Mouse (Mus musculus): ENCODE measurements at regions not wholly inside any gene's neighbourhood (a gene's known extent, or its start where the extent isn't known, plus 50 kb on each side); places are given as distances from the start of the nearest gene placed in this dataset.

GRCm38 (mm10) chr10:96460617-96461338 lies 156.0 kb upstream of the Btg1 start:
- no peaks in the 10 kb centered on the region for H3K36me3 ChIP-seq
- no peaks in the 10 kb centered on the region for H3K9me3 ChIP-seq
- no peaks in the 10 kb centered on the region for H3K27me3 ChIP-seq
- no peaks in the 10 kb centered on the region for H3K4me1 ChIP-seq
- no peak for ATAC-seq (ENCODE audit: borderline replicate concordance, extremely low read depth, low FRiP score, low TSS enrichment)
- no peak overlapping the region for H3K9ac ChIP-seq
- H3K4me2 ChIP-seq: no peak overlapping the region
- no peak overlapping the region for H3K4me3 ChIP-seq
- H3K27ac ChIP-seq: no peak overlapping the region
- WGBS: 60% methylated on average over 10 of the region's 10 CpGs

- no peak overlapping the region for H3K9ac ChIP-seq
- 84% methylated on average over 6 of the region's 6 CpGs for WGBS
- H3K27ac ChIP-seq: no peak overlapping the region
- no peak overlapping the region for H3K4me2 ChIP-seq
- no peaks in the 10 kb centered on the region for H3K9me3 ChIP-seq
- no peak for ATAC-seq (ENCODE audit: borderline replicate concordance, extremely low read depth, low FRiP score, low TSS enrichment)
- H3K27me3 ChIP-seq: no peaks in the 10 kb centered on the region
- H3K4me3 ChIP-seq: no peak overlapping the region
- no peaks in the 10 kb centered on the region for H3K4me1 ChIP-seq
- no peaks in the 10 kb centered on the region for H3K36me3 ChIP-seq
Measured at GRCm38 (mm10) chr10:96465967-96466366, 150.8 kb upstream of the Btg1 start.

GRCm38 (mm10) chr10:96466845-96467244 lies 150.0 kb upstream of the Btg1 start:
- Histone ChIP-seq H3K4me2 (no peak overlapping the region), H3K9ac (no peak overlapping the region), H3K27me3 (no peaks in the 10 kb centered on the region), H3K9me3 (no peaks in the 10 kb centered on the region), H3K4me3 (no peak overlapping the region), H3K36me3 (no peaks in the 10 kb centered on the region), H3K27ac (no peak overlapping the region), H3K4me1 (no peaks in the 10 kb centered on the region)
- WGBS: 87% methylated on average over 3 of the region's 3 CpGs
- no peak for ATAC-seq (ENCODE audit: borderline replicate concordance, extremely low read depth, low FRiP score, low TSS enrichment)

DNA sequence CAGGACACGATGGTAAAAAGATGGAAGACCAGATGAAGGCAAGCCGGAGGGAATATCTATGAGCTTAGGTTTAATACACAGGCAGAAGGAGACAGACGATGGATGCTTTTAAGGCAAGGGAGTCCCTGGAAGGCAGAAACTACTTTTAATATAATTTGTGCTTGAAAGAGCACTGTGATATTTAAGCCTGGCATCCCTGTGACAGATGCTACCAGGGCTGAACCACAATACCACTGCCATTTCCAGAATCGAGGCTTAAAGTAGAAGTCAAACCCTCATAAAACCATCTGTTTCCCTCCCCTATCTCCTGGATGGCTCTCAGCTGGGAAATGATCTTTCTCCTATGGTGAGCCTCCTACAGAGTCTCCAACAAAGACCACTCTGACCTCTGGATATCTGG lies 149.1 kb upstream of the Btg1 start:
- H3K9me3 ChIP-seq: no peaks in the 10 kb centered on the region
- no peak overlapping the region for H3K27ac ChIP-seq
- no peak for ATAC-seq (ENCODE audit: borderline replicate concordance, extremely low read depth, low FRiP score, low TSS enrichment)
- H3K4me1 ChIP-seq: no peaks in the 10 kb centered on the region
- H3K4me2 ChIP-seq: no peak overlapping the region
- no peak overlapping the region for H3K9ac ChIP-seq
- no peaks in the 10 kb centered on the region for H3K36me3 ChIP-seq
- H3K4me3 ChIP-seq: no peak overlapping the region
- H3K27me3 ChIP-seq: no peaks in the 10 kb centered on the region
- 76% methylated on average over 4 of the region's 4 CpGs for WGBS

- no peaks in the 10 kb centered on the region for H3K4me1 ChIP-seq
- H3K4me3 ChIP-seq: no peak overlapping the region
- no peak for ATAC-seq (ENCODE audit: borderline replicate concordance, extremely low read depth, low FRiP score, low TSS enrichment)
- no peak overlapping the region for H3K27ac ChIP-seq
- no peaks in the 10 kb centered on the region for H3K36me3 ChIP-seq
- H3K27me3 ChIP-seq: no peaks in the 10 kb centered on the region
- H3K4me2 ChIP-seq: no peak overlapping the region
- H3K9me3 ChIP-seq: no peaks in the 10 kb centered on the region
- no peak overlapping the region for H3K9ac ChIP-seq
Measured at GRCm38 (mm10) chr10:96471523-96471922, 145.3 kb upstream of the Btg1 start.

DNA sequence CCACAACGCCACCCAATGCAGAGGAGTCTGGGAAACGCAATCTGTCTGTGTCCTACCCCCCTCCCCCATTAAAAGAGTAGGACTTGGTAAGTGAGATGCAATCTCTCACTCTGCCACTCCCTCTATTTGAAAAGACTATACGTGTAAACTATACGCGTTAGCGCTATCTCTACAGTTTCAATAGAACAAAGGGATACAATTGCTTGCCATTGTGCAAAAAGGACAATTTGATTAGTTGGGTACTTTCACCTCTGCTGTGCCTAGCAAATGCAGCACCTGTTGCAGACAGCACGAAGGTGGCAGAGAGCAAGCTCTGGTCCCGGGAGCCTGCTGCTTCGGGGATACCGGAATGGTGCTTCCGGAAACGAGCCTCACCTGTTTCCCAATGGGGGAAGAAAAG lies 137.5 kb upstream of the Btg1 start:
- Histone ChIP-seq H3K9ac (no peak overlapping the region), H3K27me3 (no peaks in the 10 kb centered on the region), H3K27ac (no peak overlapping the region), H3K4me2 (no peak overlapping the region), H3K4me1 (peaks cover 16% of the 10 kb centered on the region), H3K36me3 (no peaks in the 10 kb centered on the region), H3K4me3 (no peak overlapping the region), H3K9me3 (no peaks in the 10 kb centered on the region)
- no peak for ATAC-seq (ENCODE audit: borderline replicate concordance, extremely low read depth, low FRiP score, low TSS enrichment)
- 35% methylated on average over 12 of the region's 12 CpGs for WGBS

GRCm38 (mm10) chr10:96479786-96480185 lies 137.0 kb upstream of the Btg1 start:
- no peaks in the 10 kb centered on the region for H3K27me3 ChIP-seq
- peaks cover 16% of the 10 kb centered on the region for H3K4me1 ChIP-seq
- no peak overlapping the region for H3K9ac ChIP-seq
- 30% methylated on average over 8 of the region's 8 CpGs for WGBS
- no peak for ATAC-seq (ENCODE audit: borderline replicate concordance, extremely low read depth, low FRiP score, low TSS enrichment)
- no peak overlapping the region for H3K4me3 ChIP-seq
- peak overlapping the region; percentile 22; the same call in 1 of the 2 replicates for H3K4me2 ChIP-seq
- H3K36me3 ChIP-seq: no peaks in the 10 kb centered on the region
- H3K9me3 ChIP-seq: no peaks in the 10 kb centered on the region
- H3K27ac ChIP-seq: no peak overlapping the region

DNA sequence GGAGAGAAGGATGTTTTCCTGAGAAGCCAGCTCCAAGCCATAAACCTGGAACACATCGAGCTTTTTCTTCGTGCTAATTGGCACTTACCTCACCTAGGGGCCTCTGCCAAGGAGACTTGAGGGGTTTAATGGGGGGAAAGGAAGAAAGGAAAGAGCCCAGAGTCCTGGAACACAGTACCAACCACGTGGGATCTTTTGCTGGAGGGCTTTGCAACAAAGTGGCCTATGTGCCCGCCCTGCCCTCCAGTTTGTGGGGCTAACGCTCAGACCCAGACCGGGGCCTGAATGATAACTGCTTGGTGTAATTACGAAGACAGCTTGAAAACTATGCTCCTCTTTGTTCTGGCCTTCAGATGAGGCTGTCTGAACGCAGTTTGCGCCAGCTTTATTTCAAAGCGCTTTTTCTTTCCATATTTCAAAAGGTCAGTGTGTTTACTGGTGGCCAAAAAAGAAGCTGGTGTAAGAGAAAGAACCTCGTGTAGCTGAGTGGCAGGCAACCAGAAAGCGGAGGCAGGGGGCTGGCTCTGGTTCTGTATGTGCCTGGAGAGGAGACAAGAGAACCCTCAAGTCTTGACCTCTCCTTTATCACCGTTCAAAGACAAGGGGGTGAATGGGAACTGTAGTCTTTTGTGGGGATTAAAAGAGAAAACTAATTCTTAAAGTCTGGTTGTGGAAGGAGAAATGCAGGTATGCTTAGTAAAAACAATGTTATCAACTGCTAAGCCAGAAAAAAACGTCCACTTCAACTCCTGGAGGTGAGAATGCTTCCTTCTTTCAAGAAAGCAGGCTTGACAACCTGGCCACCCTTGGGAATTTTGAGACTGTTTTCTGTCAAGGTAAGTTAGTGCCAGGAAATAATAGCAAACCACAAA lies 136.1 kb upstream of the Btg1 start:
- no peak for ATAC-seq (ENCODE audit: borderline replicate concordance, extremely low read depth, low FRiP score, low TSS enrichment)
- Histone ChIP-seq H3K9me3 (no peaks in the 10 kb centered on the region), H3K4me3 (no peak overlapping the region), H3K9ac (no peak overlapping the region; the same call in 1 of the 2 replicates), H3K27me3 (no peaks in the 10 kb centered on the region), H3K4me1 (peaks cover 16% of the 10 kb centered on the region), H3K36me3 (no peaks in the 10 kb centered on the region), H3K27ac (peak overlapping the region; percentile 59), H3K4me2 (peak overlapping the region; percentile 22; the same call in 1 of the 2 replicates)
- WGBS: 34% methylated on average over 14 of the region's 14 CpGs

- no peak overlapping the region for H3K9ac ChIP-seq
- H3K4me1 ChIP-seq: peaks cover 16% of the 10 kb centered on the region
- no peaks in the 10 kb centered on the region for H3K9me3 ChIP-seq
- H3K27me3 ChIP-seq: no peaks in the 10 kb centered on the region
- H3K4me3 ChIP-seq: no peak overlapping the region
- no peak overlapping the region for H3K4me2 ChIP-seq
- H3K27ac ChIP-seq: peak overlapping the region; percentile 59
- no peak for ATAC-seq (ENCODE audit: borderline replicate concordance, extremely low read depth, low FRiP score, low TSS enrichment)
- no peaks in the 10 kb centered on the region for H3K36me3 ChIP-seq
- WGBS: 68% methylated on average over 8 of the region's 8 CpGs
Measured at GRCm38 (mm10) chr10:96481325-96481638, 135.5 kb upstream of the Btg1 start.

- Histone ChIP-seq H3K36me3 (no peaks in the 10 kb centered on the region), H3K27me3 (no peaks in the 10 kb centered on the region), H3K9ac (no peak overlapping the region), H3K27ac (no peak overlapping the region), H3K4me1 (no peaks in the 10 kb centered on the region), H3K4me3 (no peak overlapping the region), H3K4me2 (no peak overlapping the region), H3K9me3 (no peaks in the 10 kb centered on the region)
- 90% methylated on average over 3 of the region's 3 CpGs for WGBS
- no peak for ATAC-seq (ENCODE audit: borderline replicate concordance, extremely low read depth, low FRiP score, low TSS enrichment)
Measured at GRCm38 (mm10) chr10:96486724-96487123, 130.1 kb upstream of the Btg1 start.

- H3K4me3 ChIP-seq: no peak overlapping the region
- no peaks in the 10 kb centered on the region for H3K36me3 ChIP-seq
- ATAC-seq (ENCODE audit: borderline replicate concordance, extremely low read depth, low FRiP score, low TSS enrichment): no peak
- H3K4me1 ChIP-seq: 0 out of 2 replicates have a peak, but pooled peaks cover 7% of the 10 kb centered on the region
- H3K27ac ChIP-seq: peak overlapping the region; percentile 37
- no peaks in the 10 kb centered on the region for H3K9me3 ChIP-seq
- H3K4me2 ChIP-seq: no peak overlapping the region
- H3K9ac ChIP-seq: no peak overlapping the region
- WGBS: 21% methylated on average over 1 of the region's 1 CpGs
- no peaks in the 10 kb centered on the region for H3K27me3 ChIP-seq
Measured at GRCm38 (mm10) chr10:96493706-96494105, 123.1 kb upstream of the Btg1 start.

GRCm38 (mm10) chr10:96496700-96497099 lies 120.1 kb upstream of the Btg1 start:
- 90% methylated on average over 3 of the region's 3 CpGs for whole genome bisulfite sequencing

More at GRCm38 (mm10) chr10:96496700-96497099, 120.1 kb upstream of the Btg1 start:
- Histone ChIP-seq H3K4me2 (no peak overlapping the region), H3K4me3 (no peak overlapping the region), H3K27me3 (no peaks in the 10 kb centered on the region), H3K4me1 (0 out of 2 replicates have a peak, but pooled peaks cover 7% of the 10 kb centered on the region), H3K9me3 (no peaks in the 10 kb centered on the region), H3K9ac (no peak overlapping the region), H3K27ac (no peak overlapping the region), H3K36me3 (no peaks in the 10 kb centered on the region)
- no peak for ATAC-seq (ENCODE audit: borderline replicate concordance, extremely low read depth, low FRiP score, low TSS enrichment)

All from lung, embryonic 15.5 days (tissue).